Mouse (Mus musculus) stomach, embryonic 16.5 days (tissue): ENCODE data around the gene Aamdc. TPM values are rescaled to one million over a fixed set of nuclear protein-coding genes. Genes with fewer than 3 reads are reported as not detected.

Experiments used
- ATAC-seq: fragments of 200-750 bp; cut with Nextera tagmentation; 2 replicates; pipeline ENCODE4 v1.8.0; 2017; ENCODE audit warnings: moderate number of reproducible peaks, moderate TSS enrichment; ENCODE audit not compliant: insufficient read depth, low FRiP score
- H3K27ac ChIP-seq: fragments of 300-500 bp; sonication (generic); 2 replicates; pipeline ENCODE4 v1.5.1; 2014; ENCODE audit warnings: low read length
- H3K27me3 ChIP-seq: fragments of 300-500 bp; sonication (generic); 2 replicates; pipeline ENCODE4 v1.6.1; 2014; ENCODE audit warnings: low read length, control low read depth, mixed read lengths; ENCODE audit not compliant: control insufficient read depth, insufficient read depth
- H3K36me3 ChIP-seq: fragments of 300-500 bp; sonication (generic); 2 replicates; pipeline ENCODE4 v1.6.1; 2014; ENCODE audit warnings: low read length; ENCODE audit not compliant: control insufficient read depth, insufficient read depth
- H3K4me1 ChIP-seq: fragments of 300-500 bp; sonication (generic); 2 replicates; pipeline ENCODE4 v1.6.1; 2014; ENCODE audit warnings: low read length, control low read depth, mixed read lengths; ENCODE audit not compliant: control insufficient read depth, insufficient read depth
- H3K4me2 ChIP-seq: fragments of 300-500 bp; sonication (generic); 2 replicates; pipeline ENCODE4 v1.6.1; 2014; ENCODE audit warnings: low read depth, low read length, mixed read lengths
- H3K4me3 ChIP-seq: fragments of 300-500 bp; sonication (generic); replicated peaks from 2 replicates; pipeline ENCODE4 v1.5.1; 2014; ENCODE audit warnings: mild to moderate bottlenecking, low read length
- H3K9ac ChIP-seq: fragments of 300-500 bp; sonication (generic); 2 replicates; pipeline ENCODE4 v1.6.1; 2014; ENCODE audit warnings: low read length
- H3K9me3 ChIP-seq: fragments of 300-500 bp; sonication (generic); replicated peaks from 2 replicates; pipeline ENCODE4 v1.6.1; 2016; ENCODE audit warnings: low read length, control low read depth; ENCODE audit not compliant: control insufficient read depth
- WGBS: fragments of 180-500 bp; shearing (Covaris S2); extraction: QIAGEN DNeasy Blood & Tissue Kit; methylation state at CpG from one replicate; pipeline ENCODE4 v1.1.7; 2014; 5-methylcytosine and 5-hydroxymethylcytosine counted together
- polyA plus RNA-seq: library from polyadenylated mRNA; unstranded; fragments of >200 nt; fragmentation: Nextera tagmentation; extraction: Ambion mirVana; gene quantifications from 2 replicates; pipeline ENCODE4 v1.2.1, GENCODE M21; 2015

Aamdc gene
- polyA plus RNA-seq, 1 experiment from 2014 or later = 63.1 TPM

- peaks cover 16% of the 10 kb centered on the region; the same call in 1 of the 2 replicates for H3K36me3 ChIP-seq
- no peaks in the 10 kb centered on the region for H3K27me3 ChIP-seq
- no peak for ATAC-seq
- H3K4me1 ChIP-seq = no peaks in the 10 kb centered on the region
- H3K27ac ChIP-seq = no peak overlapping the region
- H3K4me3 ChIP-seq = no peak overlapping the region
- 77% methylated on average over 2 of the region's 2 CpGs for WGBS
- H3K4me2 ChIP-seq = no peak overlapping the region
- no peaks in the 10 kb centered on the region for H3K9me3 ChIP-seq
- H3K9ac ChIP-seq = no peak overlapping the region
These were observed 32.8 kb downstream of the Aamdc start for GRCm38 (mm10) chr7:97546462-97546861.

DNA sequence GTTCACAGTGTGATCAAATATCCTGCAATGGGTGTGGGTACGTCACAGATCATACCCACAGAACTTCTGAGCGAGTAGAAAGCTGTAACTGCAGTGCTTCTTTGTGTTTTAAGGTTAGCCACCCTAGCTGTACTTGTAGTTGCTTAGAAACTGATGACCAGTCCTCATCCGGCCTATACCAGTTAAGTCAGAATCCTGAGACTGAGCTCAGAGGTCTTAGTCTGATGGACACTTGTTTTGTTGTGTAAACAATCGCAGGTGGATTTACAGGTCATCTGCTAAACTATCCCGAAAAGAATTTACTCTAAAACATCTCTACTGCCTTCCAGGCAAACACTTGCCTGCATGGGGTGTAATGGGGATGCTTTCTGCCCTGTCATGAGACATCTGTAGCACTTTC is 42.7 kb downstream of the Aamdc start:
- no peak overlapping the region for H3K4me3 ChIP-seq
- H3K27me3 ChIP-seq = no peaks in the 10 kb centered on the region
- no peak overlapping the region for H3K9ac ChIP-seq
- H3K4me2 ChIP-seq = no peak overlapping the region
- ATAC-seq = no peak
- WGBS = 86% methylated on average over 5 of the region's 5 CpGs
- peaks cover 27% of the 10 kb centered on the region for H3K36me3 ChIP-seq
- H3K9me3 ChIP-seq = no peaks in the 10 kb centered on the region
- H3K4me1 ChIP-seq = no peaks in the 10 kb centered on the region
- no peak overlapping the region for H3K27ac ChIP-seq

- Histone ChIP-seq H3K9me3 (no peaks in the 10 kb centered on the region), H3K36me3 (peaks cover 31% of the 10 kb centered on the region)
These were observed 43.8 kb downstream of the Aamdc start for GRCm38 (mm10) chr7:97535531-97535930.

GRCm38 (mm10) chr7:97519935-97520334 is 59.4 kb downstream of the Aamdc start:
- Histone ChIP-seq H3K4me3 (no peak overlapping the region), H3K9me3 (no peaks in the 10 kb centered on the region), H3K36me3 (peaks cover 13% of the 10 kb centered on the region), H3K9ac (no peak overlapping the region), H3K27ac (no peak overlapping the region), H3K4me1 (no peaks in the 10 kb centered on the region), H3K4me2 (no peak overlapping the region), H3K27me3 (no peaks in the 10 kb centered on the region)
- 87% methylated on average over 2 of the region's 2 CpGs for WGBS
- no peak for ATAC-seq

More at GRCm38 (mm10) chr7:97535531-97535930, 43.8 kb downstream of the Aamdc start:
- Histone ChIP-seq H3K9ac (no peak overlapping the region), H3K4me3 (no peak overlapping the region), H3K4me2 (no peak overlapping the region), H3K27ac (no peak overlapping the region), H3K4me1 (no peaks in the 10 kb centered on the region), H3K27me3 (no peaks in the 10 kb centered on the region)
- no peak for ATAC-seq
- 88% methylated on average over 5 of the region's 5 CpGs for WGBS

- Histone ChIP-seq H3K4me3 (no peak overlapping the region), H3K27me3 (no peaks in the 10 kb centered on the region), H3K9me3 (no peaks in the 10 kb centered on the region), H3K4me1 (no peaks in the 10 kb centered on the region), H3K36me3 (peaks cover 9% of the 10 kb centered on the region), H3K27ac (no peak overlapping the region), H3K4me2 (no peak overlapping the region), H3K9ac (no peak overlapping the region)
- no peak for ATAC-seq
- 90% methylated on average over 1 of the region's 1 CpGs for WGBS
These were observed 64.5 kb downstream of the Aamdc start for GRCm38 (mm10) chr7:97514786-97515185.

DNA sequence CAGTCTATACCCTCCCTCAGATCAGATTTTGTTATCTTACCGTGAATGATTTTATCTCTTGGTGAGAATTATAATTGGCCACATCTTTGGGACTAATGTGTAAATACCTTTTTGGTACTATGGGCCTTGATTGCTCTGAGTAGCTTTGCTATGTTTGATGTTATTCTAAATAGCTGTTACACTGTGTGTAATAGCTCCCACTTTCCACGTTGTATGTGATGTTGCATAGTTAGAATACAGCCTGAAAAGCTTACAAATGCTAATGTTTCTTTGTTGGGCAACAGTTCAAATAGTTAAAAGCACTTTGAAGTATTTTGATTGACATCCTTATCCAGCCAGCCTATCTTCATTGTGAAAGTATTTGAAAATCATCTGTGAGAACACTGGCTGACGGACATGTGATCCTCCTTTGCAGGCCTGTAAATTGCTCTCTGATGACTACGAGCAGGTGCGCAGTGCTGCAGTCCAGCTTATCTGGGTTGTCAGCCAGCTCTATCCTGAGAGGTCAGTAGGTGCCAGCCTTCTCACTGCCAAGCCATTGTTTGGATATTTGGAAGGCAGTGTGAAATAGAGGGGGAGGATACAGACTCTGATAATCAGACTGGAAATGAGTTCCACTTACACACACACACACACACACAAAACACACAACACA is 78.6 kb downstream of the Aamdc start:
- Histone ChIP-seq H3K9ac (no peak overlapping the region), H3K27me3 (no peaks in the 10 kb centered on the region), H3K4me3 (no peak overlapping the region), H3K36me3 (peaks cover 11% of the 10 kb centered on the region; the same call in 1 of the 2 replicates), H3K27ac (no peak overlapping the region), H3K9me3 (no peaks in the 10 kb centered on the region), H3K4me2 (no peak overlapping the region), H3K4me1 (no peaks in the 10 kb centered on the region)
- 67% methylated on average over 5 of the region's 5 CpGs for WGBS
- no peak for ATAC-seq

Other genes with a start within 250 kb of the Aamdc start
- 0.95 and 1.5 TPM in 2 replicates for gene Usp35, start 247.5 kb downstream of the Aamdc start, polyA plus RNA-seq
- gene Kctd21, start 247.2 kb downstream of the Aamdc start, polyA plus RNA-seq = 5.1 and 5.3 TPM in 2 replicates
- gene Alg8, start 207.9 kb downstream of the Aamdc start, polyA plus RNA-seq = 38.5 and 42.5 TPM in 2 replicates
- gene Ndufc2, start 179.5 kb downstream of the Aamdc start, polyA plus RNA-seq = 292 and 373 TPM in 2 replicates
- 1.2 and 4.1 TPM in 2 replicates for gene Thrsp, start 161.8 kb downstream of the Aamdc start, polyA plus RNA-seq
- gene Kctd14, start 128.2 kb downstream of the Aamdc start, polyA plus RNA-seq = 25.9 and 37.1 TPM in 2 replicates
- gene Ints4, start 98.5 kb downstream of the Aamdc start, polyA plus RNA-seq = 52.8 and 56.1 TPM in 2 replicates
- gene Rsf1, start 392 bp upstream of the Aamdc start, polyA plus RNA-seq = 16.8 and 17.4 TPM in 2 replicates
- 134 and 143 TPM in 2 replicates for gene Clns1a, start 117.1 kb upstream of the Aamdc start, polyA plus RNA-seq
- gene Aqp11, start 158.8 kb upstream of the Aamdc start, polyA plus RNA-seq = 17.5 and 20.7 TPM in 2 replicates
- gene Pak1, start 209.0 kb upstream of the Aamdc start, polyA plus RNA-seq = 25.8 and 26.0 TPM in 2 replicates